Mouse (Mus musculus) gastrocnemius, postnatal 4 days (tissue): ENCODE data around the gene Olfr1124. TPM values are rescaled to one million over a fixed set of nuclear protein-coding genes. Genes with fewer than 3 reads are reported as not detected.
"Not testable (repeated sequence)": the region's sequence is repeated elsewhere in the genome, so short reads cannot be mapped to it uniquely, and the experiment has no call there.

Source experiments
- DNase-seq, 2 experiments: peaks; one replicate each; pipeline ENCODE4 v3.0.0; 2021 to 2022; ENCODE audit warnings: low spot score in 2 of 2, mixed read lengths in 2 of 2
- long read RNA-seq, 2 experiments: library from polyadenylated mRNA; stranded (forward); transcript quantifications; one replicate each; pipeline ENCODE4 v2.0.0; 2021
- total RNA-seq, 2 experiments: library from RNA; stranded (reverse); gene quantifications; 2 replicates each; pipeline ENCODE4 v1.2.3; 2021

Olfr1124 gene
- total RNA-seq: not detected
- long read RNA-seq, experiment 1: 0 reads
- long read RNA-seq, experiment 2: 0 reads

- DNase-seq: no peak
Observed at GRCm38 (mm10) chr2:87429975-87430374, at the start of gene Olfr1124. Gene Olfr1124 (plus strand): TSS chr2:87430275.

GRCm38 (mm10) chr2:87383935-87384334, 46.1 kb upstream of the Olfr1124 start:
- DNase-seq: no peak

DNA sequence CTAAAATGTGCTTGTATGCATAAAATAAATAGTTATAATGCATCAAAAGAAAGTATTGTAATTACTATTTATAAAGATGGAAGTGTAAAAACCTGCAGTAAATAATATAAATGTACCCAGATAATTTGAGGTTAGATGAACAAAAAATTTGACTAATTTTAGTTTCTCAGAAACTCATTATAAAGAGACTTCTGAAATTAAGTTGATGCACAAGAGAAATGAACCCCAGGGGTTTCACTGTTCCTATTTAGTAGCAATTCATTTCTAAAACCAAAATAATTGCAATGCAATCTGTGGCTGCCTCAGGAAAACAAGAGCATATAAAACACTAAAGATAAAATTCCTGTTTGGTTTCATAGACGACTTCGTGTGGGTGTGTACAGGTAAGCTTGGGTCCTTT, 44.5 kb upstream of the Olfr1124 start, which contains the start of gene Olfr1122:
TSS of gene Olfr1122 (plus strand) at position 301 of the 400 bp plus-strand sequence.
- DNase-seq: no peak

DNA sequence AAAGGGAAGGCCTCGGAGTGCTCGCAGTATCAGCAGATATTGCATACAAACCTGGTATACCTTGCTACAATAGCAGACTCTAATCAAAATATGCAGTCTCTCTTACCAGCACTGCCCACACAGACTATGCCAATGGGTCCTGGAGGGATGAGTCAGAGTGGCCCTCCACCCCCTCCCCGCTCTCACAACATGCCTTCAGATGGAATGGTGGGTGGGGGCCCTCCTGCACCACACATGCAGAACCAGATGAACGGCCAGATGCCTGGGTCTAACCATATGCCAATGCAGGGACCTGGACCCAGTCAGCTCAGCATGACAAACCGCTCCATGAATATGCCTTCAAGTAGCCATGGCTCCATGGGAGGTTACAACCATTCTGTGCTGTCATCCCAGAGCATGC, 36.5 kb upstream of the Olfr1124 start:
- DNase-seq: not testable (repeated sequence)

DNA sequence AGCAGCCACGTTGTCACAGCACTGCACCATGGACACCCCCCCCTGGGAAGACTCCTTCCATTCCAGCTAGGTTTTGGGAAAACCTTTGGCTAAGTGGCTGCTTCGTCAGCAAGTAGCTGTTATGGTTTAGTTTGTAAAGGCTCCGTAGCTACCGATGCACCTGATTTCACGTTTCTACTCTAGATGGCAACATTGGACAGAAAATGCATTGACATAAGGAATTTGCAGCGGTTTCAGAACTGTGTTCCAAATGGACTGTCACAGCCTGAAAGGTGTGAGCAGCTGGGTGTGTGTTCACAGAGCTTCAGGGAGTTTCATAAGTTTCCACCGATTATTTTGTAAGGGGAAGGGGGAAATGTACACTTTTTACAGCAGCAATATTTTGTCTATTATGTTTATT, 35.4 kb upstream of the Olfr1124 start:
- DNase-seq: not testable (repeated sequence)

DNA sequence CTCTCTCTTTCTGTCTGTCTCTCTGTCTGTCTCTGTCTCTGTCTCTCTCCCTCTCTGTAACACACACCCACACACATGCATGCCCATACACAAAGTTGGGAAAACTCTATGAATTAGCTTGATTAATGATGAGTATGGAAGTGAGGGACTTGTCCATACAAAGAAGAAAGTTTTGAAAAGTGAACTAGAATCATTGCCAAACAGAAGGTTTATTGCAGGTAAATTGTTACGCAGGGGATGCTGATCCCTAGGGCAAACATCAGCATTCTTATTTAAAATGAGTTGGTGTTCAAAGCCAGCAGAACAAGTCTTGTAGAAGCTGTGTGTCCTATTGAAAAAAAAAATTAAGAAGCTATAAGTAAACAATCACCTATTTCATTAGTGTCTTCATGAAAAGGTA, 13.7 kb upstream of the Olfr1124 start, which contains the start of gene Olfr1123:
TSS of gene Olfr1123 (plus strand) at position 301 of the 400 bp plus-strand sequence.
- no peak for DNase-seq

DNA sequence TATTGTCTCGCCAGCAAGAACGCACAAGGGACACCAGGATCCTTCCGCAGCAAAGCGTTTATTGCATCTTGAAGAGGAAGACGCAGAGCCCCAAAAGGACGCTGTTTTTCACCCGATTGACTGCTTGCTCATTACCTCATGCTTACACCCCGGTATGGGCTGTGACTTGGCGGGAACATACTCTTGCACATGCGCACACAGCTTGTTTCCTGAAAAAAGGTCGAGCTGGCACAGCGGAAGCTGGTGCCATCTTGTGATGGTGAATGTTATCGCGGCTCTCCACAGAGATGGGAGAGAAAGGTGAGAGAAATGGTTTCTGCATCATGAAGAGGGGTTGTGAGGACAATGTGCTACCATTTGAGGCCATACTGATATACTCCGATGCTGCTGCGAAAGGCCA, 7.7 kb downstream of the Olfr1124 start:
- no peak for DNase-seq

GRCm38 (mm10) chr2:87453662-87454061, 23.6 kb downstream of the Olfr1124 start, which contains the start of gene Olfr1126:
Gene Olfr1126 (plus strand): TSS chr2:87453962.
- no peak for DNase-seq

DNA sequence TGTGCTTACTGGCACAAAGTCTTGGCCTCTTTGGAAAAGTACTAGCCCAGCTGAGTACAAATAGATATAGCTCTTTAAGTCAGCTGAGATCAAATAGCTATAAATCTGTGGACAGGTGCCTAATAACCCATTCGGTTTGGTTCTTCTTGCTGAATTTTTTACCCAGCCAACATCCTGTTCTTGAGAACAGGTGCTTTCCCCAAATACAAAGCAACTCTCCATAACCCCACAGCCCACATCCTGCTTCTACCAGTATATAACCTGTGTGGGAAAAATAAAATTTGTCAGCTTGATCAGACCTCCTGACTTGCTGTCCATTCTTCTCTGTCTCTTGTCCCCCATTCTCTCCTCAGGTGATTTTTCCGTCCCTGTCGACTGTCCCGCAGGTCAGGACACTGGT, 31.7 kb downstream of the Olfr1124 start:
- DNase-seq: no peak

DNA sequence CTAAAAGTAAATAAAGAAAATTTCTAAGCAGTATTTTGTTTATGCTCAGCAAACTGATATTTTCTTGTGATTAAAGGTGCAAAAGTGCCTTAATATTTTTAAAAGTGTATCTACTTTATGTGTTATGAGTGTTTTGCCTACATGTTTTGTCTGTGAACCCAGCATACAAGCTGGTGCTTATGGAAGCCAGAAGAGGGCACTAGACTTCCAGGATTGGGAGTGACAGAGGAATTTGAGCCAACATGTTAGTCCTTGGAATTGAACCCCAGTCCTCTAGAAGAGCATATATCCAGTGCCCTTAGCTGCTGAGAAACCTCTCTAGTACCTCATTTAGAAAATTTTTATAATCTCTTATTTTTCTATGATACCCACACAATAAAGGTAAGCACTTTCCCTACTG, 50.1 kb downstream of the Olfr1124 start:
- DNase-seq: no peak

GRCm38 (mm10) chr2:87481158-87481557, 51.1 kb downstream of the Olfr1124 start:
- DNase-seq: no peak

GRCm38 (mm10) chr2:87482276-87482675, 52.2 kb downstream of the Olfr1124 start:
- DNase-seq: no peak

Other genes starting within 250 kb of the Olfr1124 start
- not detected for gene Olfr1112, start 242.5 kb upstream of the Olfr1124 start, total RNA-seq
- gene Olfr1113, start 221.3 kb upstream of the Olfr1124 start, total RNA-seq: not detected
- gene Olfr1115, start 182.3 kb upstream of the Olfr1124 start, total RNA-seq: not detected
- gene Olfr1116, start 162.7 kb upstream of the Olfr1124 start, total RNA-seq: not detected
- gene Olfr1118, start 122.7 kb upstream of the Olfr1124 start, total RNA-seq: not detected
- not detected for gene Olfr1120, start 75.5 kb upstream of the Olfr1124 start, total RNA-seq
- not detected for gene Olfr1121, start 60.4 kb upstream of the Olfr1124 start, total RNA-seq
- under 1 TPM in 1 of 2 experiments, not detected in 1; 0.05 TPM for gene Olfr1122, start 44.4 kb upstream of the Olfr1124 start, total RNA-seq
- not detected for gene Olfr1123, start 13.6 kb upstream of the Olfr1124 start, total RNA-seq
- gene Olfr1126, start 23.7 kb downstream of the Olfr1124 start, total RNA-seq: not detected
- not detected for gene Pramel7, start 66.8 kb downstream of the Olfr1124 start, total RNA-seq
- gene Pramel6, start 76.3 kb downstream of the Olfr1124 start, total RNA-seq: not detected
- gene Olfr153, start 101.5 kb downstream of the Olfr1124 start, total RNA-seq: not detected
- gene Olfr1128, start 115.3 kb downstream of the Olfr1124 start, total RNA-seq: not detected
- gene Olfr1129, start 143.6 kb downstream of the Olfr1124 start, total RNA-seq: not detected
- gene Olfr1130, start 175.9 kb downstream of the Olfr1124 start, total RNA-seq: not detected
- gene Olfr1131, start 196.8 kb downstream of the Olfr1124 start, total RNA-seq: not detected
- gene Olfr1132, start 207.3 kb downstream of the Olfr1124 start, total RNA-seq: not detected
- gene Olfr1133, start 217.1 kb downstream of the Olfr1124 start, total RNA-seq: not detected
- gene Olfr1134, start 228.2 kb downstream of the Olfr1124 start, total RNA-seq: not detected
- not detected for gene Olfr1135, start 243.4 kb downstream of the Olfr1124 start, total RNA-seq